Mouse (Mus musculus) neural tube, embryonic 10.5 days (tissue): Measurements from ENCODE around the gene Scn8a.
A peak's percentile ranks its signal among the peaks of the same experiment; 100 is the strongest.

ENCODE experiments used
- DNase-seq: peaks from one replicate; pipeline ENCODE4 v3.0.0-alpha.2; 2017; ENCODE audit warnings: low spot score; ENCODE audit errors: extremely low spot score

Gene Scn8a

DNA sequence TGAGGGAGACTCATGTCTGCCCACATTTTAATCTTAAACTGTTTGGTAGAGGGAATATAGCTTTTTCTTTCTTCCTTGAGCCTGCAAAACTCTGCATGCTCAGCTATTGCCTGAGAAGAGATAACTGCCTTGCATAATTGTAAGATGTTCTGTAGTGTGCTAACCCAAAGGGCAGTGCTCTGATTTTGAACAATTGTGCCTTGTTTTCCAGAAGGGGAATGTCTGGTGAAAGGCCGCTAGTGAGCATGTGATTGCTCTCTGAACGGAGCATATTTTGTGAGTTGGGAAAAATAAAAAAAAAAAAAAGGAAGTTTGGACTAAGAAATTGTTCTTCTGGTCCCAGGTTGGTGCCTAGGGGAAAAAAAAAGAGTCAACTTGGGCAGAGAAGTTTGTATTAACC, 159.3 kb downstream of the Scn8a start:
- DNase-seq = no peak

DNA sequence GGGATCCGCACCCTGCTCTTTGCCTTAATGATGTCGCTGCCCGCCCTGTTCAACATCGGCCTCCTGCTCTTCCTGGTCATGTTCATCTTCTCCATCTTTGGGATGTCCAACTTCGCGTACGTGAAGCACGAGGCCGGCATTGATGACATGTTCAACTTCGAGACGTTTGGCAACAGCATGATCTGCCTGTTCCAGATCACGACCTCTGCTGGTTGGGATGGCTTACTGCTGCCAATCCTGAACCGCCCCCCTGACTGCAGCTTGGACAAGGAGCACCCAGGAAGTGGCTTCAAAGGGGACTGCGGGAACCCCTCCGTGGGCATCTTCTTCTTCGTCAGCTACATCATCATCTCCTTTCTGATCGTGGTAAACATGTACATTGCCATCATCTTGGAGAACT, 170.0 kb downstream of the Scn8a start:
- no peak for DNase-seq

DNA sequence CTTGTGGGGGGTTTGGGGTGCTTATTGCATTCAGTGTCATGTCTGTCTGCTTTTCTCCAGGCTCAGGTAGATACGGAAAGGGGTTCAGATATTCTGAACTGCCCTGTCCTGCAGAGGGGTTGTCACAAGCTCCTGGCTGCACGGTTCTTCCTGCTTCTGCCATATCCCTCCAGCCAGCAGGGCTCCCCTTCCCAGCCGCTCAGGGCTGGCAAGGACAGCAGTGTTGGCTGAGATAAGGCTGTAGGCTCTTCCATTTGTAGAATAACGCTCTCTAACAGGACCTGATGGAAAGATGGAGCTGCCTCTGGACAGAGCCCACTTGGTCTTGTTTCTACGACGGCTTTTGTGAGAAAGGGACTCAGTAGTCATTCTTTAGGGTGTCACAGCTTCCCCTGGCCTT, 172.3 kb downstream of the Scn8a start:
- DNase-seq = no peak

DNA sequence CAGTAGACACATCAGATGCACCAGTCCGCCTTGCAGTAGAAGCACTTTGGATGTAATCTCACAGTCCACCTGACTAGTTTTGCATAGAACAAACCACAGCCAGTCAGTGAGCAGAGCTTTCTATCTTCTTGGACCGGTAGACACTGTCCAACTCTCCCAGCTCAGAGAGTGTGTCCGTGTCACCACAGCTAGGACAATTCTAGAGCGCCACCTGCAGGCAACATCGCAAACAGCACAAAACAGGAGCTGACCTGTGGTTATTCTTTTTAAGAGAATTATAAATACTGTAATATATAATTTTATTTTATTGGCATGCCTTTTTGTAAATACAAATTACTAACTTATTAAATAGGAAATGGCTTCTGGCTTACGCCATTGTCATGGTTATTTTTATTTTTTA, 173.0 kb downstream of the Scn8a start:
- peak; percentile 79 for DNase-seq

DNA sequence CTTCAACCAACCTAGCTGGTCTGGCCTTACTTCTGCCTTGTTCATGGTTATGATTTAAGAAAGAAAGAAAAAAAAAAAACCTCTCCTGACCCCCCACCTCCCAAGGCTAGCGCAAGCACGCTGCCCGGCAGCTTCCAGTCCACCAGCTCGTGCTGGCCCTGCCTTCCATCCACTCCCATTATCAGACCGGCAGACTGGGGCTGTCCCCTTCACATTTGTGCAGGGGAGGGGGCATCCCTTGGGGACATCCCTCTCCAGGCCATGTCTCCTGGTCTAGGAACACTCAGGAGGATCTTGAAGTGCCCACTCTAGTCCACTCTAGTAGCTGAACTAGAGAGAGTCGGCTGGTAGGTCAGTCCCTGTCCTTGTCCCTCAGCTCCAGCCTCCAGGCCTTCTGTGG, 174.9 kb downstream of the Scn8a start:
- DNase-seq = no peak

DNA sequence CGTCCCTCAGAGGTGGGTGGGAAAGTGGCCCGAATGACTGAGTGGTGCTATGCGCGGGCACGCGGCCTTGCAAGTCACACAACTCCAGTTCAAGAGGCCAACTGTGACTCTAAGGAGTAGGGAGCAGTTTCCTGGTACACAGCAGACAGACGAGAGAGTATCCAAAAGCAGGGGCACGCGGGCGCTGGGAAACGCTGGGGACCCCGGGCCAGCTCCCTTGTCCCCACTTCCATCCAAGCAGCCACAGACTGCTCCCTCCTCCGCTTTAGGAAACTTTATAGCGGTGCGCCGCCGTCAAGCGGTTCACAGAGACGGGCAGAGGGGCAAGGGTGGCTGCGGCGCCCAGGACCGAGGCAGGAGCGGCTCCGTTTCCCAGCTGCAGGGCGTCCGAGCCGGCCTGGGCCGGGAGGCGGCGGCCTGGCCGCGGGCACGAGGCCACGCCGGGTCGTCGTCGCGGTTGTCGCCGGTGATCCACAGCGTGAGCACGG, 176.4 kb downstream of the Scn8a start:
- no peak for DNase-seq

DNA sequence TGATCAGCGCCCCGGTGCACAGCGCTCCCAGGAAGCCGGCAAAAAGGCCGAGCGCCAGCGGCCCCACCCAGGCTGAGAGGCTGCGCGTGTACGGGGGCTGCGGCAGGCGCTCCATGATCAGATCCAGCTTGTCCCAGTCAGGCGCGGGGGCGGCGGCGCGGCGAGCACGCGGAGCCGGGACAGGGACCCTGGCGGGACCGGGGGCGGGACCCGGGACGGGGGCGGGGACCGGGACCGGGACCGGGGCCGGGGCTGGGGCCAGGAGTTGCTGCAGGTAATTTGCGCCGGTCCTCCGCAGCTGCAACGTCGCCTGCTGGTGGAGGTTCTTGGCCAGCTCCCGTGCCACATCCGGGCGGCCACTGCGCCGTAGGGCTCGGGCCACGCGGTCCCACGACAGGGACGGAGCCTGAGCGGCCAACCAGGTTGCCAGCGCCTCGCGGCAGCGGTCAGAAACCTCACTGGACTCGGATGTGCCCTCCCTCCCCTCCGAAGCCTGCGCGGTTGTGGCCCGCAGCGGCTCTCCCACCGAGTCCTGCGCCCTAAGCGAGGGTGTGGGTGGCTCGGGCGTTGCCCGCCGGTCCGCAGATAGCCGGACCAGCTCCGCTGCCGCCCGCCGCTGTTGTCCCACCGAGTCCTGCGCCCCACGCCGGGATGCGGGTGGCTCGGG, 177.0 kb downstream of the Scn8a start:
- peak; percentile 75 for DNase-seq

DNA sequence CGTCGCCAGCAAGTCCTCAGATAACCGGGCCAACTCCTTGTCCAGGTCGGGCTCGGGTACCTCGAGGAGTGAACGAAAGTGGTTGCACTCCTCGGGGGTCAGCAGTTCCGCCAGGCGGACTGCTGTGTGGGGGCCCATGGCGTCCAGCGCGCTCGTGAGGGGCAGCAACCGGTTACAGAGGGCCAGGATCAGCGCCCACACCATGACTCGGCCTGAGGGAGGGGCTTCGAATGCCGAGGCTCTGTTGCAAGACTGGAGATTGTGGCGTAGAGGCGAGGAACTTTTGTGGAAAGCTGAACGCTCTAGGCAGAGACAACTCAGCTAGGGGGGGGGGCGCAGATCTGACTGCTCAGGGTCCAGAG, 177.5 kb downstream of the Scn8a start, which contains the start of gene Gm47841:
Gm47841 (minus strand) TSS at position 204 of the 362 bp plus-strand sequence.
- DNase-seq = no peak

DNA sequence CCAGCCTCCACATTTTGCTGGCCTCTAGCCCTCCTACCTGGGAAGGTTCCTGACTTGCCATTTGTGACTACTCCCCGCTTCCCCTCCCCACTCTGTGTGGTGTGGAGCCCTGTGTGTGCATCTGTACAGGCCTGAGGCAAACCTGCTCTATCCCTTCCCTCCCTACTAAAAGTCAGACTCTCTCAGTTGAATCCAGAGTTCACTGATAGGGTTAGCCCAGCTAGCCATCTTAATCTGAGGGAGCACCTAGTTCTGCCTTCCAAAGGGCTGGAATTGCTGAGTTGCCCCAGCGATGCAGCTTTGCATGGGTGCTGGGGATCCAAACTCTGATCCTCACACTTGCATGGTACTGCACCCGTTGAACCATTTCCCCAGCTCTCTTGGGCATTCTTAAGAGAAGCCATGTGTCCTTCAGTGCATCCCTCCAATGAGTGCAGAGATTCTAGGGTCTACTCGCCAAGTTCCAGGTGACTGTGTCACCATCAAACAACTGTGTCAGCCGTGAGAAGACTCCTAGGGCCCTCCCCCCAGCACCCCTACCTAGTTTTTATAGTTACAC, 178.8 kb downstream of the Scn8a start:
- DNase-seq = no peak

DNA sequence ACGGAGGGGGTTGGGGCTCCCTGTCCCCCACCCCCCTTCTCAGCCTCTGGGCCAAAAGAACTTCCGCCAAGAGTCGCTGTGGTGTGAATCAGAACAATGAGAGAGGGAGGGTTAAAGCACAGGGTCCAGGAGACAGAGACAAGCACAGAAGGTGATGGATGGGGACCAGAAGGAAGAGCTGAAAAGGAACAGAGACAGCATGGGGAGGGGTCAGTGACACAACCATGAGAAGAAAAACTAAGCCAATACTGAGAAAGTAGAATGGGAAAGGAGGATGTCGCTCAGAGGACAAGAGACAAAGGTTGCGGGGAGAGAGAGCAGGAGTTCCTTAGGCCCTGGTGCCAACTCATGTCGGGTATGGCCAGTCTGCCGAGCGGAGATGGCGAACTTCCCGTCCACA, 182.2 kb downstream of the Scn8a start:
- DNase-seq = no peak

DNA sequence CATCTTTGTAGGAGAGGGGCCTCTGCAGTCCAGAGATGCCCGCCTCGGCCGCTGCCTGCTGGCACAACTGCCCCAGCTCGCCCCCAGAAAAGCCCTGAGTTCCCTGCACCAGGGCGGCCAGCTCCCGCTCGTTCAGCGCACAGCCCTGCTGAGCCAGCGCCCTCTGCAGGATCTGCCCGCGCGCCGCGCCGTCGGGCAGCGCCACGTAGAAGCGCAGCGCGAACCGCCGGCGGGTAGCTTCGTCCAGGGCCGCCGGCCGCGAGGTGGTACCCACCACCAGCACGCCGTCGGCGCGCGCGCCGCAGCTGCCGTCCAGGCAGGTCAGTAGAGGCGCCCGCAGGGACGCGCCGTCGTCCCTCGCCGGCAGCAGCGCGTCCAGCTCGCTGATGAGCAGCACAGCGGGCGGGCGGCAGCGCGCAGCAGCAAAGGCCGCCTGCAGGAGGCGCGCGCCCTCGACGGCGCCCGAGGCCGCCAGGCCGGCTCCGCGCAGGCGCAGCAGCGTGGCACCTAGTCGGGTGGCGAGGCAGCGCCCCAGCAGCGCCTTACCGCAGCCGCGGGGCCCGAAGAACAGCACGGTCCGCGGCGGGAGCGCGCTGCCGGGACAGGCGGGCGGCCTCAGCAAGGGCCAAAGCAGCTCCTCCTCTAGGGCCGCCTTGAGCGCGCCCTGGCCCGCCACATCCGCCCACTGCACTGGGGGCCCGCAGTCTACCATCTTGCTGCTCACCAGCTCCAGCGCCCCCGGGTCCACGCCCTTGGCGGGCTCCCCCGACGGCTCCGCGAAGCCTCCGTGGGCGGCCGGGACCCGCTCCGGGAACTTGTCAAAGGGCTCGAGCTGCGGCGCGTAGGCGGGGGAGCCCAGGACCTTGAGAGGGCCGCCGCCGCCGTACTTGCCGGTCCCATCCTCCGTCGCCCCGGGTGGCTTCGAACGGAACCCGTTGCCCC, 183.2 kb downstream of the Scn8a start:
- DNase-seq = peak; percentile 69

DNA sequence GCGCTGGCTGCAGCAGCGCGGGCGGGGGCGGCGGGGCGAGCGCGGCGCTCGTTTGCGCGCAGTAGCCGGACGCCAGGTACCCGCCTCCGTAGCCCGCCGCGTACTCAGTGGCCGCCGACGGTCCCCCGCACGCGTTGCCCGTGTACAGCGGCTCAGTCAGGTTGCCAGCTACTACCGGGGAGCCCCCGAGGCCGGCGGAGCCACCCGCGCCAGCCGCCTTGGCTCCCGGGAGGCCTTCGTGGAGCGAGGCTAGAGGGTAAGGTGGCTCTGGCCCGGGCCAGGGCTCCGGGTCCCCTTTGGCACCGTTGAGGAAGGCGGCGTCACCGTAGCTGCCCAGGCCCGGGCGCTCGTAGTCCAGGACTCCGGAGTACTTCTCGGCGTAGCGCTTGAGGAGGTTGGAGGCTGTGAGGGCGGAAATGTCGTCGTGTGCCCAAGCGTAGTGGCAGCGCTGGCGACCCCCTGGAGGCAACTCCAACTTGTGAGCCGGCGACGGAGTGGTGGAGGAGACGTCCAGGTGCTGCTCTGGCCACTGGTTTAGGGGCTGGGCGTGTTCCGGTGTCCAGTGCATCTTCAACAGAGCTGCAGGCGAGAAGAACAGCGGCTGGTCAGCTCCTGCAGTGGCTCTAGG, 184.3 kb downstream of the Scn8a start:
- peak; percentile 68 for DNase-seq

DNA sequence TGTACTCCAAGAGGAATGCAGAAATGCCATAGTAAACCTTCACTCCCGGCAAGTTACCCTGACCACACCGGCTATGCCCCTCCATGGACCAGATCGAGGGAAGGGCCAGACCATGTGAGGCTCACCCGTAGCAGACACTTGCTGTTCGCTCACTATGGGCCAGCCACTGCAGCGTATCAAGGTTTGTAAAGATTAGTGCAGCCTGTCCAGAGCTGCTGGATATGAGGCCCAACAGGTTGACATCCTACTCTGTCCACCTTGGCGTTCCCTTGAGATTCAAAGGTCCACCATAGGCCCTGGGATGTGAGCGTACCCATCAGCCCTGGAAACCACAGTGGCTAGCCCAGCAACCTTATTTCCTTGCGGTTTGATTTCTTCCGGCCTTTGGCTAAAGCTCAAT, 184.9 kb downstream of the Scn8a start:
- DNase-seq = no peak

DNA sequence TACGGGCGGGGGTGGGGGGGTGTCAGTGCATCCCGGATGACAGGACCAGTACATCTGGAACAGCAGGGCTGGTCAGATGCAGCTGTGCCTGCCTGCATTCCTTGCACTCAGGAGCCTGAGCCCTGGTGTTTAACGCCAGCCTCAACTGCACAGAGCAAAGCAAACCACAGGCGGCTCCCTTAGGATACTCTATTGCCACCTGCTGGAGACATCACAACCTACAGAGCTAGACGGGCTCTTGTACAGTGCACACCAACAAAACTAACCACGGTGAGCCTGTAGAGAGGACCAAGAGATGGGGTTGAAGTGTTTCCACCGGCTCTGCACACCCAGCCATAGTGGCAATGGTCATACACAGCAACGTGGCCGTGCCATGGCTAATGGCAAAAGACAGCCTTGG, 186.6 kb downstream of the Scn8a start:
- DNase-seq = peak; percentile 57

DNA sequence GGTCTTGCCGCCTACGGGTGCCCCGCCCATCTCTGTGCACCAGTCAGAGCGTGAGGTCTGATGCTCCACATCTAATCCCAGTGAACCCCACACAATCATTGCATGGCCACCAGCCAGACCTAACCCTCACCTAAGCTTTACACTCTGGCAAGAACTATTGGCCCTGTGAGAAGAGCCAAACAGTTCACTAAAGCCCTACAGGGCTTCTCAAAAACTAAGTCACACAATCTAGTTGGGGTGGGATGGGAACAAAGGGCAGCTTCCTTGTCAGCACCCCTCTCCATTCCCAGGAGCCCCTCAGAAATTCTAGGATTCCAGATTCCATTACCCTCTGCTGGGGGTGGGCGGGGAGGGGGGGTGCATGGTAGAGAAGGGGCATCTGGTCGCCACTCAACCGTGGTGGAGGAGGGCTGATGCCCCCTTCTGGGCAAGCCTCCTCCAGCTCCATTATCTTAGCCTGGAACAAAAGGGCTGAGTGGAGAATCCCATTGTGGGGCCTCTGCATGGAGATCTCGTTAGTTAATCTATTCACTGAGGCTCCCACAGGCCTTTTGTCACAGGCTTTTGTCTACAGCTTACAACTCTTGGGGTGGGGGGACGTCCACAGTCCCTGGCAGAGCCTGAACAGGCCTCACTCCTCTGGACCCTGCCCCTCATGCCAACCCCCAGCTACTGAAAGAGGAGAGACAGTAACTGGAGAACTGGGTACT, 190.1 kb downstream of the Scn8a start:
- DNase-seq = no peak

DNA sequence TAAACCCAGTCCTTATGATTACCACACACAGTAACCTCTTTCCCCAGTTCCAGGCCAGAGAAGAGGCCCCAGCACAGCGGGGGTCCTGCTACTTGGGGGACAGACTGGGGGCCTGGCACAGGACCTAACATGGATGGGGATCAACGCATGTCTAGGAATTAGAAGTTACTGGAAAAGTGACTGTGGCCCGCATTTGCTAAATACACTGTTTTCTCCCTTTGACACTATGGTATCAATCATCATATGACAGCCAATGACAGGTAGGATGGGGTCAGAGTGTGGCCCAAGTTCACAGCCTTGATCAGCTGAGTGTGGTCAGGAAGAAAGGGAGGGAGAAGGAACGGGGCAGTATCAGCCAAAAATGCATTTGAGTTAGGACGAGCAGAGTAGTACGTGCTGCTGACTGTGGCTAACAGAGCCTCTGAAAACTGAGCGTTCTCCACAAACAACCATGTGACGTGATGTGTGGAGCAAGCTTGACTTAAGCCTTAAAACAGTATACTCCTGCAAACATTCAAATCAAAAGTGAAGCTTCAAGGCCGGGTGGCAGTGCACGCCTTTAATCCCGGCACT, 190.7 kb downstream of the Scn8a start:
- no peak for DNase-seq

DNA sequence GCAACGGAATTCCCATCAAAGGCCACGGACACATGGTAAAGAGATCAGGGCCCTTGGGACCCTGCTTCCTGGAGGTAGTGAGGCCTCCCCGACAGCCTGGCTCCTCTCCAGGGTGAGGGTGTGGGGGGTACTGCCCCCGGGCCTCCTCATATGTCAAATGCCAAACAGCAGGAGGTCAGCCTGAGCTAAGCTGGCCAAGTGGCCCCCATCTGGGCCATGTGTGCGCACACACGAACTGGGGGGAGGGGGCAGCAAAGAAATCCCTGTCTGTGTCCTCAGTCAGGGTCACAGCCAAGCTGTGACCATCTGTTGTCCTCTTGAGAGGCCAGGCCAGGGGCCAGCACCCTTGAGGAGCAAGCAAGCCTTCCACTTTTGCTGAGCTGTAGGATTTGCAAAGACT, 195.4 kb downstream of the Scn8a start:
- DNase-seq = peak; percentile 61

DNA sequence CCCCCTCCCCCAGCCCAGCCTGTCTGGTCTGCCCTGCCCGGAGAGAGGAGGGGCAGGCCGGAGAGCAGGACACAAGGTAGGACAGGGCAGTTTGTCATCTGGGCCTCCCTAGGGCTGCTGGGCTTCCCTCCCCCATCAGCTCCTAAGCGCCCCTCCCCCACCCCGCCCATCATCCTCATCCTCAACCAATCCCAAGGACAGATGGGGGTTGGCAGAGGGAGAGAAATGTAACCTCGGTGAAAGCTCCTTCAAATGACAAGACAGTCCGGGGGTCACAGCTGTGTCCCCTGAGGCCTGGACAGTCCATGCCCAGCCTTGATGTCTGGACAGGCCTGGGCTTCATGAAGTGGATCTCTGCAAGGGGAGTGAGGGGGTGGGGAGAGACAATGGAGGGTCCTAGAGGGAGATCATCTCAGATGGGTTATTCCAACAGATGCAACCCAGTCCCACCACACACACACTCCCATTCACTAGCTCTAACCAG, 196.7 kb downstream of the Scn8a start:
- peak; percentile 80 for DNase-seq

DNA sequence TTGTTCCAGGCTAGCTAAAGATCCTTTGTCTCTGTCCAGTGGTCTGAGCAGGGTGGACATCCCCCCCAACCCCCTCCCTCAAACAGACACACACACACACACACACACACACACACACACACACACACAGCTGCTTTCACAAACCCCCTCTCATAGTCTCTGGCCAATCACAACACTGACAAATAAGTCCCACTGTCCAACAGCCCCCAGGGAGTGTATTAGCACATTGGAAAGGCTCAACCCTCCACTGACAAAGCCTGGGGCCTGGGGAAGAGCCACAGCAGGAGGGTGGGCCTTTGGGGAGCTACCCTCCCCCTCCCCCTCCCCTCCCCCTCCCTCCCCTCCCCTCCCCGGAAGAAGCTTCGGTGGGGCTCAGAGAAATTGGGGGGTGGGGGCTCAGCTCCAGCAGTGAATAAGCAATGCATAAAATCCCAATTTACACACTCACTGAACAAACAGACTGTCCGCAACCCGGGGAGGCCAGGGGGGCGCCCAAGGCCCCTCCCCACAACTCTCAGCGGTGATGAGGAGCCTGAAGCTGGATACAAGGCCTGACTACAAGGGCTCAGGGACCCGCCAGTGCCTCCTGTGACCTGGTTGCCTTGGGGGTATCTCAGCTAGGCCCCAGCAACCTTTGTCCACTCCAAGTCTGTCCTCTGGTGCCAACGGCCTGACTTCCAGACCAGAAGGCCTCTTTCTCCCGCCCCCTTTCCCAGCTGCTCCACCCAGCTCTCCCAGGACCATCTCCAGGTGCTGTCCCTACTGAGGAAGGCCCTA, 197.4 kb downstream of the Scn8a start:
- DNase-seq = peak; percentile 67

DNA sequence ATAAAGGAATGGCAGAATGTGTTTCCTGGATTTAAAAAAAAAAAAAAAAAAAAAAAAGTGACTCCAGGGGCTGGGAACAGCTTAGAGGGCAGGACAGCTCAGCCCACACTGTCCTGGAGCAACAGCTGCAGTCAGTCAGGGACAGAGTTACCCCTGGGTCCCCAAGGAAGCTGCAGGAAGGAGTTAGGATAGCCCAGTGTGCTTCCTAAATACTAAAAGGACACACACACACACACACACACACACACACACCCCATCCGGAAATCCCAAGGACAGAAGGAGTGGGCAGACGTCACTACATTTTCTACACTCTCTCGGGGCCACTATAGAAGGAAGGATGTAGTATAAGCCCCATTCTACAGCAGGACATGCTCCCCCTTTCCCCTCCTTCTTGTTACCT, 198.4 kb downstream of the Scn8a start:
- no peak for DNase-seq
